Mouse (Mus musculus): ENCODE measurements around the gene Gpc6. TPM values are rescaled to one million over a fixed set of nuclear protein-coding genes. Genes with fewer than 3 reads are reported as not detected.

Gpc6 gene
- total RNA-seq, 2 experiments from 2014 or later, result 11.7 to 12.7 TPM

- DNase-seq (ENCODE audit: extremely low spot score in 1 of 2, low spot score in 1 of 2), result no peak
Observed at GRCm38 (mm10) chr14:117777866-117778500, 852.9 kb downstream of the Gpc6 start.

GRCm38 (mm10) chr14:117778538-117779413 lies 853.7 kb downstream of the Gpc6 start:
- DNase-seq (ENCODE audit: extremely low spot score in 1 of 2, low spot score in 1 of 2), result no peak

DNA sequence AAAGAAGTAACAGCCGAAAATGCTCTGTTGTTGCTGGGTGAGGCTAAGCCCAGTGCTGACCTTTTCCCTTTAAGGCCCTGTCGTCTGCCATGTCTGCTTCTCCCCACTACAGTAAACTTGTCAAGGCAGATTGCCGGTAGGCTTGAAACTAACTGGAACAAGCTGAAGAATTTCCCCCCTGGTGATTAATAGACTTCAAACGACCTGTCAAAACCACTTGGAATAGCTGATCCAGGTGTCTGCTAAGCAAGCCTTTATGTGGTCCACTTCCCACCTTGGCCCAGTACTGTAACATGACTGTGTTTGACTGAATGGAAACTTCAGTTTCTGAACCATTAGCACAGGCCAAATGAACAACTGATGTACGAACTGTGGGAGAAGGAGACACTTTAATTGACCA lies 856.6 kb downstream of the Gpc6 start:
- DNase-seq (ENCODE audit: extremely low spot score in 1 of 2, low spot score in 1 of 2), result no peak

DNA sequence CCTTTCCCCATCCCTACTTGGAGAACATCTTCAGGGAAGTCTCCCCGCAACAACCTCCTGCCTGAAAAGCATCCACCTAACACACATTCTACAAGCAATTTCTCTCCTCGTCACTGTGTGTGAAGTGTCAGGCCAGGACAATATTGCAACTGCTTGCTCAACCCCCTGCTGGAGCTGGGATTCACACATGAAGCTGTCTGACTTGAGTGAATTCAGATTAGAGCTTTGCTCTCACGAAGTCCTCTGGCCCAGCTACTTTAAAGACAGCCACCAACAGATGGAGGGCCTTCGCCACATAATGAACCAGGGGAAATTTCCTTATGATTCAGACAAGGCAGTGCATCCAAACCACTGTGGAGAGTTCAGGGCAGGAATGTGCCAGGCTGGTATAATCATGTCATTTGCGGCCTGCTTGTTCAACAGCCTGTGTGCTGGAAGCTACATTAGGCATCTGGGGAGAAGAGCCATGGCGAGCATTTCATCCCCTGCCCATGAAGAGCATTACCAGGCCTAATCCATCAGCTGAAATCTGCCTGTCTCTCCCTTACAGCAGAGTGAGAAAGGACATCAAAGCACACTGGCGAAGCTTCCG lies 858.7 kb downstream of the Gpc6 start:
- DNase-seq (ENCODE audit: extremely low spot score in 1 of 2, low spot score in 1 of 2), result no peak

DNA sequence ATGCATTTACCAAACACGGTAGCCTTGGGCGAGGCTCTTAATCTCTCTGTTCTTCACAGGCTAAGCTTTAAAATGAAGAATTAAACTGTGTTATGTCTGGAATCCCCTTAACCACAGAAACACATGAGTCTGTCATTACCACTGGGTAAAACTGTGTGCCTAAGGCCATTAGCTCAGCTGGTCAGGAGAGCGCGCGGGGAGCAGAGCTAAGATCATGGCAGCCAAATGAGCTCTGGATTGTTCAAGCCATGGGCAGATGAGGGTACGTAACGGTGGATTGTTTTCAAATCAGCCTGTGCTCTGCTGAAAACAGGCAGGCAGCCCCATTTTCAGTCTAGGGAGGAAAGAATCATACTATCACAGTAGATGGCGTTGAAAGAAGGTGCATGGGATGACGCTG lies 859.8 kb downstream of the Gpc6 start:
- no peak for DNase-seq (ENCODE audit: extremely low spot score in 1 of 2, low spot score in 1 of 2)

GRCm38 (mm10) chr14:117785507-117786085 lies 860.5 kb downstream of the Gpc6 start:
- DNase-seq (ENCODE audit: extremely low spot score in 1 of 2, low spot score in 1 of 2), result no peak

DNA sequence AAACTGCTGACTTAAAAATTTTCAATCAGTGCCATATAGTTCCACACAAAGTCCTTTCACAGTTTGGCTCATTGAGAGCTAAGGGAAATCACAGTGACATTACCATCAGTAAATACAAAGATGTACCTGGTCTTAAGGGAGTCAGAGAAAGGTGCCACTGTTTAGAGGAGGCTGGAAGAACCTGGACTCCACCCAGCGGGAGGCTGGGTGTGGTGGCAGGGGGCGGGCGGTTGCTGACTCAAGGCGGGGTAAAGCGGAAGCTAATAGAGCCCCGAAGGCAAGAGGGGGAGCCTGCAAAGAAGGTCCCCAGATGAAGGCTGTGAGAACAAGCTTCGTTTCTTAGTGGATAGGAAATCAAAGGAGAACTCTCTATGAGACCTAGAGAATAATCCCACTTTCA lies 861.5 kb downstream of the Gpc6 start:
- no peak for DNase-seq (ENCODE audit: extremely low spot score in 1 of 2, low spot score in 1 of 2)

- DNase-seq (ENCODE audit: extremely low spot score in 1 of 2, low spot score in 1 of 2), result no peak
Observed at GRCm38 (mm10) chr14:117794874-117795273, 869.8 kb downstream of the Gpc6 start.

DNA sequence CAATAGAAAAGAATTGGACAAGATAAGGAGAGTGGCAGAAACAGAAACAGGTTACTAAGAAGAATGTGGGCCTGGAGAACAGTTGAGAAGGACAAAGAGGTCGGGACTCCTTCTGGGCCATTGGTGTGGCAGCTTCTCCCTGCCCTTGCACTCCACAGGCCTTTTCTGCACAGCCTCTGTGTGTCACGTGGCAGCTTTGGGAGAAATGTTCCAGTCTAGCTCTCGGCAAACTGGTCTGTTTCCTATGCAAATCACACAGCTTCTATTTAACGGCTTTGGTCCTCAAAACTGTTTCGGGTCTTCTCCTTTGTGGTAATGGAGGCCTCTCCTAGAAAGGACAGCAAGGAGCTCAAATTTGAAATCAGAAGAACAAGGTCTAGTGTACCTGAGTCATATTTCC lies 871.5 kb downstream of the Gpc6 start:
- no peak for DNase-seq (ENCODE audit: extremely low spot score in 1 of 2, low spot score in 1 of 2)

DNA sequence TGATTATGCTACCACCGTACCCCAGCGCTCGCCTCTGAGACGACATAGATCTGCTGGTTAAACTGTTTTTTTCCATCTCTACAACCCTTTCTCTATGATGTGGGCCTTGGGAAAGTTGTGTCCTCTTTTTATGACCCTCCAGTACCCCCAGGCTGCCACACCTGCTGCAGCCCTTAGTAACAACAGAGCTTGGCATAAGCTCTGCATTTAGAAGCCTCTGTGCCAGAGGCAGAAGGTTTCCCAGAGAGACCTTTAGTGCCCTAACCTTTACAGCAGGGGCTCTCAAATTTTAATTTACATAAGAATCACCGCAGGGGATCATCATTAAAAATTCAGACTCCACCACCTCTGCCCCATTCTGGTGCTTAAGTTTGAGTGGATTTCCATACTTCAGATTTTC lies 875.3 kb downstream of the Gpc6 start:
- DNase-seq (ENCODE audit: extremely low spot score in 1 of 2, low spot score in 1 of 2), result no peak

- DNase-seq (ENCODE audit: extremely low spot score in 1 of 2, low spot score in 1 of 2), result no peak
Observed at GRCm38 (mm10) chr14:117807846-117808245, 882.7 kb downstream of the Gpc6 start.

- no peak for DNase-seq (ENCODE audit: extremely low spot score in 1 of 2, low spot score in 1 of 2)
Observed at GRCm38 (mm10) chr14:117808326-117808725, 883.2 kb downstream of the Gpc6 start.

- DNase-seq (ENCODE audit: extremely low spot score in 1 of 2, low spot score in 1 of 2), result no peak
Observed at GRCm38 (mm10) chr14:117810321-117811270, 885.5 kb downstream of the Gpc6 start.

GRCm38 (mm10) chr14:117813473-117813872 lies 888.4 kb downstream of the Gpc6 start:
- peak in 1 of 2 experiments; percentile 18 for DNase-seq (ENCODE audit: extremely low spot score in 1 of 2, low spot score in 1 of 2)

DNA sequence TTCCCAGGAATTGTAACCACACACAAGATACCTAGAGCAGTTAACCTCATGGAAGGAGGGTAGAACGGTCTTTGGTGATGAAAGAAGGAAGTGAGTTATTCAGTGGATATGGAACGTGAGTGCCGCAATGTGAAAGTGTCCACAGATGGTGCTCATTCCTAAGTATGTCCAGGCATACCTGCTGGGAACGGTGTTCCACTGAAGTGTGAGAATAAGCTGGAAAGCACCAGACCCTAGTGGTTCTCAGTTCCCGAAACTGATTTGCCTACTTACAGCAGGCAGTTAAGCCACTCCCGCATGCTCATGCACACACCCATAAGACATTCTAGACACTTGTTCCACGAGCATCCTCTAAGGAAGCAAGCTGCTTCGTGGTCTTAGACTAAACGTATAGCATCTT lies 890.9 kb downstream of the Gpc6 start:
- no peak for DNase-seq (ENCODE audit: extremely low spot score in 1 of 2, low spot score in 1 of 2)

- no peak for DNase-seq (ENCODE audit: extremely low spot score in 1 of 2, low spot score in 1 of 2)
Observed at GRCm38 (mm10) chr14:117816706-117817105, 891.6 kb downstream of the Gpc6 start.

- DNase-seq (ENCODE audit: extremely low spot score in 1 of 2, low spot score in 1 of 2), result no peak
Observed at GRCm38 (mm10) chr14:117817196-117817595, 892.1 kb downstream of the Gpc6 start.

GRCm38 (mm10) chr14:117824491-117824890 lies 899.4 kb downstream of the Gpc6 start:
- DNase-seq (ENCODE audit: extremely low spot score in 1 of 2, low spot score in 1 of 2), result no peak

DNA sequence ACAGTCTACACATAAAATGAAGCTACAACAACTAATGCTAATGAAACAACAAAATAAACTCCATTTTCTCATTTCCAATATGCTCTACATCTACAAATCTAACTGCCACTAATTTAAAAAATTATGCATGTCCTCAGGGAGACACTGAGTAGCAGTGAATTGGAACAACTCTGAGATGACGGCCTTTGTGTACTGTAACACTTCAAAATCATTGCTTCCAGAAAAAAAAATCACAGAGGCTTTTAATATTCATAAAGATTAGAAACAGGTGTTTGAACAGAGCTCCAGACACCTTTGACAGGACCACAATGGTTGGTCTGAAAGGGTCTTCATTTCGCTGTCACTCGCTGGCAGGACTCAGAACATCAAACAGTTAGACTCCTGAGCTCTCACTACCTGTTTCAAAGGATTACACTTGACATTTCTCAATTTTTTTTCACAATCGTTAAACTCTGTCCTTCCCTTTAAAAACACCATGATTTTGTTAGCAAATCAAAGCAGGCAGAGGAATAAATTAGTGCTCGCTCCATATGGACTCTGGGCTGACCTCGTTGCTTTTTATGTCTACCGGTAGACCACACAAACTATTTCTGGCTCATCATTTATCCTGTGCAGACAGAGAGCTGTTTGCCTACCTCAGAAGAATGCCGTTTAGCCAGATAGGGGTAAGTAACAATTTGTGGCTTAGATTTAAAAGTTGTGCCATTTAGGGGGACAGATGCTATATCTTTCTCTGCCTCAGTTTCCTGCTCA lies 901.4 kb downstream of the Gpc6 start:
- no peak for DNase-seq (ENCODE audit: extremely low spot score in 1 of 2, low spot score in 1 of 2)

All from layer of hippocampus, postnatal 25 days (tissue).